Mouse (Mus musculus) cerebellum, adult 9-11 months (tissue): ENCODE measurements at regions not wholly inside any gene's neighbourhood (a gene's known extent, or its start where the extent isn't known, plus 50 kb on each side); places are given as distances from the start of the nearest gene placed in this dataset.

Experiments
- DNase-seq: peaks from one replicate; pipeline ENCODE4 v3.0.0; 2022

DNA sequence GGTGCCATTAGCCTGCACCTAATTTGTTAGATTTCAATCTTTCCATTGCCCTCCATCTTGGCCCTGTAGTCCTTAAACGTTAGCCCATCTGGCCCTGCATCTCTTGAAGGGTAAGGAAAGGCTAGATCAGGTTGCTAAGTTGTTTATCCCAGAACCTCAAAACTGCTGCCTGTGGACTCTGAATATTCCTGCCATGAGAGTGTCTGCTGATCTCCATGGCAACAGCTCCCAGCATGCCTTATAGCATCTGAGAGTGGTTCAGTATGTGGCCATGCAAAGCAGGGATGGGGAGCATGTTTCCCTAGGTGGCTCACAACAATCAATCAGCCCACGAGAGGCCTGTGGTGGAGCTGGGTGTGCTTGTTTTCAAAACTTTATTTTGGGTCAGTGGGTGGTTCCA lies 346.3 kb downstream of the Rps24 start:
- no peak for DNase-seq

GRCm38 (mm10) chr14:24838219-24838618 lies 351.3 kb downstream of the Rps24 start:
- no peak for DNase-seq

DNA sequence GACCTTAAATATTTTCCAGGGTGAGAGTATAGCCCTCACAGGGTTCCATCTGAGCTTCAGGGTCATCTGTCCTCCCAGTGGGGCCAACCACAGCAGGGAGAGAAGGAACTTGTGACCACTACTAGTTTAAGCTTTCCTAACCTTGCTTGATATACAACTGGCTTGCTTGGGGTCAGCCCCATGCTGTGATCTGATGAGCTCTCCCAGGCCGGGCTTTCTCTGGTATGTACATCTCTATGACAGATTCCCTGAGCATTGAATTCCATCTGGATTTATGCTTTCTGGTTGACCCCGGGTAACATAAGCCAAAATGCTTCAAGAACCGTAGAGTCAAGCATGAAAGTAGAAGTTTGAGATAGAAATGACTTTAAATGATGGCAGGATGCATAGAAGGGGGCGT lies 352.1 kb downstream of the Rps24 start:
- no peak for DNase-seq

DNA sequence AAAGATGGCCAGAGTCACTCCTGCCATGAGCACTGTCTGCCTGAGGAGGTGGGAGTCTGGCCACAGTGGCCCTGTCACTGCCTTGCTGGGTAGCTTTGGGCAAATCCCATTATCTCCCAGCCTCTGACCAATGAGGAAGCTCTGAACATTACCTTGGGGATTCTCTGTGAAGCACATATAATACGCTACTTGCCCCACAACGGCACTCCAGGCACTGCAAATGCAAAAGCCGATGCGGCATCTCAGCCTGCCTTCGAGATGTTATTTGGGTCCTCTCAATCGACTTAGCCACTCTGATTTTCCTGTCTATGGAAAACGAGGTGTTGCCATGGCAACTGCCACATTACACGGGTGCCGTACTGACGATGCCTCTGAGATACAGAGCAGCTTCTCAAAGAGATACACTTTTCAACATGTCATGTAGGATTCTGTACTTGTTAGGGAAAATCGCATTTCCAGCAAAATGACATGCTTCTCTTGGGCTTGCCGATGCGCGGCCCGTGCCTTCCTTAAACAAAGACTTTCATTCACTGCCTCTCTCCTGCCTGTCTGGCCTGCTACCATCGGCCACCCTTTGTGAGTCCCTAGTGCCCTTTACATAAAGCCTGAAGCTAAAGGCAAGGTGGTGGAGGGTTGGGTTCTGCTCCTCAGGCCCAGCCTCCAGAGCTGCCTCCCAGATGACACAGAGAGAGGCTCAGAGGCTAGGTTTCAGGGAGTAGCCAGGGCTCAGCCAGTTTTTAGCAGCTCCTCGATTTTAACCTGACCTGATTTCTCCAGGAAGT lies 355.0 kb downstream of the Rps24 start:
- peak; percentile 44 for DNase-seq

- DNase-seq, result no peak
Observed at GRCm38 (mm10) chr14:24843626-24844025, 356.7 kb downstream of the Rps24 start.

- DNase-seq, result no peak
Observed at GRCm38 (mm10) chr14:24850491-24850890, 363.6 kb downstream of the Rps24 start.

GRCm38 (mm10) chr14:24854459-24854858 lies 367.5 kb downstream of the Rps24 start:
- DNase-seq, result no peak

GRCm38 (mm10) chr14:24862171-24862570 lies 375.2 kb downstream of the Rps24 start:
- DNase-seq, result no peak

DNA sequence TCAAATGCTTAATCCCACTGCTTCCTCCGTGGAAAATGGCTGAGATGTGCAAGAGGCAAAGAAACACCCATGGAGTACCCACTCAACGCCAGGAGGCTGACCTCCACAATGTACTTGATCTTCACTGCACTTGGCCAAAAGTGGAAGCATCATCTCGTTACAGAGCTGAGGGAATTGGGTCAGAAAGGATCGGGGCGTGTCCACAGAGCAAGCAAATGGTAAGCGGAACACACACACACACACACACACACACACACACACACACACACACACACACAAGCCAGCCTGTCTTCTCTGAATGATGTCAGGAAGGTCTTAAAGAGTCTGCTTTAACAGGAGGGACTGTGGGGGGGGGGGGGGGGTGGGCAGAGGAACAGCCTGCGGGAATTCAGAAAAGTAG lies 375.7 kb downstream of the Rps24 start:
- DNase-seq, result no peak

- DNase-seq, result no peak
Observed at GRCm38 (mm10) chr14:24863116-24863515, 376.2 kb downstream of the Rps24 start.

GRCm38 (mm10) chr14:24865579-24866230 lies 378.8 kb downstream of the Rps24 start:
- DNase-seq, result no peak

DNA sequence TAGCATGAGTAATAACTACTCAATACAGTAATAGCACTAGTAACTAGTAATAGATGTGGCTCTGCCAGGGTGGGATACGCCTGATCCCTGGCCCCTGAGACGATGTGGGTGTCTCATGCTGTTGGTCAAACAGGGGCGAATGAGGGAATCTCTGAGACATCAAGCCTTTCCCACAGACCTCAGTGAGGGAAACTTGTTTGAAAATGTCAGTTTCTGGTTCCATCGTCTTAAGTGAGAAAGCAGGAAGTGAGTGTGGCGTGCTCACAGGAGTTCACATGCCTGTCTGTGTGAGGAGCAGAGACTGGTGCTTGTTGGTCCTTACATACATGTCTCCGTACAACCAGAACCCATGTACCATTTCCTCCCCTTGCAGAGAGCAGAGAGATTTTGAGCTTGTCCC lies 380.9 kb downstream of the Rps24 start:
- DNase-seq, result no peak

DNA sequence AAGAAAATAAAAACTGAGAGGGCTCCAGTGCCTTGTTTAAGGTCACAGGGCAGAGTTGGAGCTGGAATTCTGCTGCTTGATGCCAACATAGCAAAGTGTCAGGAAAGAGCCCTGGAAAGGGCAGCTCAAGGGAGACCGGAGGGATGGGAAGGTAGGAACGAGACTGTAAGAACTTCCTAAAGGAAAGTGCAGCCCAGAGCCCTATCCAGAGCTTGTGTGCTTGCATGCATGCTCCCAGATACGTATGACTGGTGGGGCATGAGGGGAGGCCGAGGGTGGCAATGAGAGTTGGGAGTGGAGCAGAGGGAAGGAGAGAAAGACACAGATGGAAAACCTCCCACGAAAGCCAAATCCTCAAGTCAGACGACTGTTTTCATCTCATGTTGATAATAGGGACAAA lies 381.8 kb downstream of the Rps24 start:
- DNase-seq, result no peak

DNA sequence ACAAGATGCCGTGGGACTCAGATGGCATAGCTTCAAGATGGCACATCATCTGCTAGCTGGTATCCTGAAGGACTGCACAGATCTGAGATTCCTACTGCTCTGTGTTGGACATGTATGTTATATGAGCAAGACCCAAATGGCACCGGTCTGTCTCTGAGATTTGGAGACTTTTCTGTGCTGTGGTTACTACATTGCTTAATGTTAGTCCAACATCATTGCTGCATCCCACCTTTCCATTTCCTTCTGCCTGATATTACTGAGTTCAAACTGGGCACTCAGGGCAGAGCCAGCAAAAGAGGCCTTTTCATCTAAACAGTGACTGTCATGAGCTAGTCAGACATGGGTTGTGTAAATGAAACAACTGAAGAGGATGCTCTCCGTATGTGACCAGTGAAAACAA lies 383.3 kb downstream of the Rps24 start:
- no peak for DNase-seq

- DNase-seq, result peak; percentile 25
Observed at GRCm38 (mm10) chr14:24871392-24871998, 384.6 kb downstream of the Rps24 start.

DNA sequence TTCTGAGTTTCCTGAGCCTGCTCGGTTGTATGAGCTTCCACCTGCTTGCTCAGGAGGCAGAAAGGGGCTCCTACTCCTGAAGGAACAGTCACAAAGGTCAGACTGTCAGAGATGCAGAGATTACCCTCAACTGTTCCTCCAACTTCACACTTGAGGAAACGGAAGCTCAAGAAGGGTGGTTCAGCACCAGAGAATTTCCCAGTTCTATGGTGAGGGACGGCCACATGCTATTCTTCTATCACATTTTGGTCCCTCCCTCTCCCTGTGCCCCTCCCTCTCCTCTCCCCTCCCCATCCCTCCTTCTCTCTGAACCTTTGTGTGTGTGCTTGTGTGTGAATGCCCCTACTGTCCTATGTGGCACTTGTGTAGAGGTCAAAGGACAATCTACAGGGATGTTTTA lies 386.0 kb downstream of the Rps24 start:
- no peak for DNase-seq

GRCm38 (mm10) chr14:24873406-24873805 lies 386.5 kb downstream of the Rps24 start:
- no peak for DNase-seq

- DNase-seq, result no peak
Observed at GRCm38 (mm10) chr14:24874426-24875155, 387.7 kb downstream of the Rps24 start.

- DNase-seq, result no peak
Observed at GRCm38 (mm10) chr14:24875156-24875545, 388.2 kb downstream of the Rps24 start.

GRCm38 (mm10) chr14:24875934-24876333 lies 389.0 kb downstream of the Rps24 start:
- no peak for DNase-seq

DNA sequence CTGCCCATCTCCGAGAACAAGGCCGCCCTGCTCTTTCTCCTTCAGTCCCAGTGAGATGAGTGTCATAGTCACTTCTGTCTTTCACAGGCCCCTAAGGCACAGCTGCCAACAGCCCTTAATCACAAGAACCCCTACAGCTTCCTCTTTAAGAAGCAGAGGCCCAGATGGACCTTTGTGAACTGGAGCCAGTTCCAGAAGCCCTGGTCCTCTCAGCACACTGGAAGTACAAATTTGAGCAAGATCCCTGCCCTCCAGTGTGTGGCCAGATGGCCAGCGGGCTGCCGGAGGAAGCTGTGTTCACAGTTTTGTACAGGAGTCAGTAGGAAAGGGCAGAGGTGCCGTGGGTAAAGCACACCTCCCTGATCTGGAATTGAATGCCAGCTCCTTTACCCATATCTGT lies 389.6 kb downstream of the Rps24 start:
- no peak for DNase-seq

DNA sequence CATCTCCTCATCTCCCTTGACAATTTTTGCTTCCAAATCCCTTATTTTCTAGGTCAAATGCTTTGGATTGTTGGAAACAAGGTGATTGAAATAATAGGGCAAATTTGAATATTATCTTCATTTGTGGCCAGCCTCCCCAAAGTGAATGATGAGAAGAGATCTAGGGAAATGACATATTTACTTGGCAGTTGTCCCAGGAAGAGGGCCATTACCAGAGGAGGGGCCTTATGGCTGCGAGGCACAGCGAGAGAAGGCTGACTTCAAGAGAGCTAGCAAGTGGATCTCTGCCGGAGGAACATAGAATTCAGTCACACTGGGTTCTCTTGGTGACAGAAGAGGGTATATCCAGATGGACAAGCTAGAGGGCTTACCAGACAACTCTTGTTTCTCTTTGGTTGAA lies 390.9 kb downstream of the Rps24 start:
- DNase-seq, result no peak

DNA sequence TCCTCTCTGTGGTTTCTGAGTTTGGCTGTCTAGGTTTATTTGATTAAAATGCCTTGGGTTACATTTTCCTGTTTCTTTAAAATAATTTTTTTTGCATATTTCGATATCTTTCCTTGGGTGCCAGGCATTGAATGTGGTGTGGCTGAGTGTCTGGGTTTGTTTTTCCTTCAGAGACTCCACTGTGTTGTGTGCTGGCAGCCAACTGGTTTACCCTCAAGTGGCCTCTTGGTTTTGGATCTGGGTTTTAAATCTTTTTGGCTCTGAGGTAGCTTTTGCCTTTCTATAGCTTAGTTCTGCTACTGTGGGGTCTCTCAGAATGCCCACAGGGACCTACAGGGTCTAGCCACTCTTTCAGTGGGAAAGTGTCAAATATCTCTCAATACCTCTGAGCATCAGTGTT lies 399.2 kb downstream of the Rps24 start:
- no peak for DNase-seq
